Mouse (Mus musculus) spleen, postnatal 10 days (tissue): ENCODE measurements at regions not wholly inside any gene's neighbourhood (a gene's known extent, or its start where the extent isn't known, plus 50 kb on each side); places are given as distances from the start of the nearest gene placed in this dataset.
A peak's percentile ranks its signal among the peaks of the same experiment; 100 is the strongest.

Experiments
- DNase-seq, 2 experiments: peaks; one replicate each; pipeline ENCODE4 v3.0.0; 2021 to 2022; ENCODE audit warnings: low spot score in 2 of 2

GRCm38 (mm10) chr8:35188531-35188930, 577.1 kb upstream of the Gm19410 start:
- DNase-seq = no peak

GRCm38 (mm10) chr8:35189695-35190094, 575.9 kb upstream of the Gm19410 start:
- DNase-seq = no peak

- DNase-seq = no peak
These were observed 573.1 kb upstream of the Gm19410 start for GRCm38 (mm10) chr8:35192515-35192914.

GRCm38 (mm10) chr8:35193771-35194170, 571.8 kb upstream of the Gm19410 start:
- DNase-seq = no peak

- no peak for DNase-seq
These were observed 569.4 kb upstream of the Gm19410 start for GRCm38 (mm10) chr8:35196189-35196588.

GRCm38 (mm10) chr8:35198766-35199165, 566.8 kb upstream of the Gm19410 start:
- DNase-seq = no peak

GRCm38 (mm10) chr8:35201416-35201815, 564.2 kb upstream of the Gm19410 start:
- DNase-seq = no peak

GRCm38 (mm10) chr8:35204971-35205370, 560.6 kb upstream of the Gm19410 start:
- no peak for DNase-seq

- DNase-seq = peak in 1 of 2 experiments; percentile 46
These were observed 560.1 kb upstream of the Gm19410 start for GRCm38 (mm10) chr8:35205536-35205935.

GRCm38 (mm10) chr8:35206271-35206670, 559.3 kb upstream of the Gm19410 start:
- DNase-seq = no peak

- DNase-seq = no peak
These were observed 557.2 kb upstream of the Gm19410 start for GRCm38 (mm10) chr8:35208357-35208756.

- DNase-seq = no peak
These were observed 553.8 kb upstream of the Gm19410 start for GRCm38 (mm10) chr8:35211506-35212452.

- no peak for DNase-seq
These were observed 552.1 kb upstream of the Gm19410 start for GRCm38 (mm10) chr8:35213515-35213914.

GRCm38 (mm10) chr8:35217604-35218003, 548.0 kb upstream of the Gm19410 start:
- DNase-seq = no peak

- DNase-seq = no peak
These were observed 547.3 kb upstream of the Gm19410 start for GRCm38 (mm10) chr8:35218327-35218726.

GRCm38 (mm10) chr8:35224053-35224924, 541.3 kb upstream of the Gm19410 start:
- DNase-seq = no peak

- DNase-seq = no peak
These were observed 540.7 kb upstream of the Gm19410 start for GRCm38 (mm10) chr8:35224925-35225244.

- no peak for DNase-seq
These were observed 538.5 kb upstream of the Gm19410 start for GRCm38 (mm10) chr8:35227079-35227478.

- DNase-seq = peak in 1 of 2 experiments; percentile 46
These were observed 537.1 kb upstream of the Gm19410 start for GRCm38 (mm10) chr8:35228449-35228848.

- no peak for DNase-seq
These were observed 531.9 kb upstream of the Gm19410 start for GRCm38 (mm10) chr8:35233520-35234186.

- DNase-seq = no peak
These were observed 531.2 kb upstream of the Gm19410 start for GRCm38 (mm10) chr8:35234436-35234835.
